Mouse (Mus musculus) adrenal gland, adult 18-20 months (tissue): ENCODE results near the gene Sh3d19. TPM values are rescaled to one million over a fixed set of nuclear protein-coding genes. Genes with fewer than 3 reads are reported as not detected.
A peak's percentile ranks its signal among the peaks of the same experiment; 100 is the strongest.

ENCODE experiments used
- DNase-seq, 2 experiments: peaks; one replicate each; pipeline ENCODE4 v3.0.0; 2021 to 2022; ENCODE audit warnings: low spot score in 2 of 2
- total RNA-seq, 2 experiments: library from RNA; stranded (reverse); gene quantifications; 1 replicate in 1 of 2; 2 replicates in 1 of 2; pipeline ENCODE4 v1.2.3; 2021

Sh3d19 gene
- total RNA-seq, 2 experiments from 2014 or later: 10.6 to 16.6 TPM

GRCm38 (mm10) chr3:86024065-86024795 lies 53.3 kb downstream of the Sh3d19 start:
- no peak for DNase-seq

GRCm38 (mm10) chr3:86025341-86026137 lies 54.6 kb downstream of the Sh3d19 start:
- no peak for DNase-seq

GRCm38 (mm10) chr3:86028658-86029375 lies 57.9 kb downstream of the Sh3d19 start:
- DNase-seq: no peak

- DNase-seq: no peak
Measured at GRCm38 (mm10) chr3:86030566-86030965, 59.7 kb downstream of the Sh3d19 start.

- DNase-seq: no peak
Measured at GRCm38 (mm10) chr3:86033455-86034090, 62.7 kb downstream of the Sh3d19 start.

GRCm38 (mm10) chr3:86037926-86038484 lies 67.1 kb downstream of the Sh3d19 start:
- DNase-seq: no peak

- DNase-seq: no peak
Measured at GRCm38 (mm10) chr3:86038648-86039047, 67.7 kb downstream of the Sh3d19 start.

GRCm38 (mm10) chr3:86040286-86041201 lies 69.6 kb downstream of the Sh3d19 start:
- DNase-seq: no peak

GRCm38 (mm10) chr3:86047686-86048408 lies 76.9 kb downstream of the Sh3d19 start:
- no peak for DNase-seq

GRCm38 (mm10) chr3:86049041-86049440 lies 78.1 kb downstream of the Sh3d19 start:
- DNase-seq: no peak

- DNase-seq: peak; percentile 39 to 44
Measured at GRCm38 (mm10) chr3:86056678-86057077, 85.8 kb downstream of the Sh3d19 start.

- no peak for DNase-seq
Measured at GRCm38 (mm10) chr3:86057436-86058095, 86.7 kb downstream of the Sh3d19 start.

- DNase-seq: no peak
Measured at GRCm38 (mm10) chr3:86069646-86070250, 98.8 kb downstream of the Sh3d19 start.

GRCm38 (mm10) chr3:86070799-86071198 lies 99.9 kb downstream of the Sh3d19 start:
- DNase-seq: no peak

GRCm38 (mm10) chr3:86072066-86072465 lies 101.2 kb downstream of the Sh3d19 start:
- DNase-seq: no peak

- DNase-seq: no peak
Measured at GRCm38 (mm10) chr3:86072889-86073288, 102.0 kb downstream of the Sh3d19 start.

- DNase-seq: no peak
Measured at GRCm38 (mm10) chr3:86075593-86075992, 104.7 kb downstream of the Sh3d19 start.
